Mouse (Mus musculus) liver, embryonic 14.5 days (tissue): ENCODE measurements around the gene Tor4a.

Source experiments
- CTCF ChIP-seq: IDR thresholded peaks from 2 replicates; pipeline ENCODE4 v1.5.1; 2016; ENCODE audit warnings: antibody characterized with exemption, low read depth, control low read depth
- EP300 ChIP-seq: IDR thresholded peaks from 2 replicates; pipeline ENCODE4 v1.6.1; 2016; ENCODE audit warnings: antibody characterized with exemption, low read depth

GRCm38 (mm10) chr2:25195211-25196156 lies 1.2 kb downstream of the Tor4a start:
- TF ChIP-seq CTCF (no peak), EP300 (no peak)
